Mouse (Mus musculus): Measurements from ENCODE around the gene Umad1.

- TF ChIP-seq CTCF (IDR thresholded peaks at IDR 0.05; ENCODE audit: low read depth, low read length) = no peak
- no peak for TF ChIP-seq GATA1 (IDR thresholded peaks at IDR 0.05; ENCODE audit: borderline replicate concordance, low read length)
- no peak for TF ChIP-seq POLR2AphosphoS5 (IDR thresholded peaks at IDR 0.05; ENCODE audit: insufficient replicate concordance, low read depth, low read length)
- TF ChIP-seq TAL1 (conservative IDR thresholded peaks at IDR 0.05; ENCODE audit: low read depth, low read length) = no peak
- TF ChIP-seq GATA2 (IDR thresholded peaks at IDR 0.05; ENCODE audit: borderline replicate concordance, low read depth, low read length) = no peak
These were observed 244.9 kb downstream of the Umad1 start for GRCm38 (mm10) chr6:8503953-8504352.

All from G1E (cell line).